Mouse (Mus musculus) limb, embryonic 15.5 days (tissue): ENCODE results near the gene Rab8b. TPM values are rescaled to one million over a fixed set of nuclear protein-coding genes. Genes with fewer than 3 reads are reported as not detected.
A peak's percentile ranks its signal among the peaks of the same experiment; 100 is the strongest.

ENCODE experiments used
- ATAC-seq: fragments of 200-750 bp; cut with Nextera tagmentation; 2 replicates; pipeline ENCODE4 v1.8.0; 2017; ENCODE audit warnings: low read depth, moderate TSS enrichment; ENCODE audit not compliant: insufficient number of reproducible peaks, low FRiP score, low TSS enrichment
- H3K27ac ChIP-seq: fragments of 300-500 bp; sonication (generic); 2 replicates; pipeline ENCODE4 v1.5.1; 2015; ENCODE audit warnings: moderate library complexity, mild to moderate bottlenecking, inconsistent platforms
- H3K27me3 ChIP-seq: fragments of 300-500 bp; sonication (generic); 2 replicates; pipeline ENCODE4 v1.6.1; 2015; ENCODE audit warnings: inconsistent platforms
- H3K36me3 ChIP-seq: fragments of 300-500 bp; sonication (generic); 2 replicates; pipeline ENCODE4 v1.6.1; 2015; ENCODE audit warnings: inconsistent platforms
- H3K4me1 ChIP-seq: fragments of 300-500 bp; sonication (generic); 2 replicates; pipeline ENCODE4 v1.6.1; 2015; ENCODE audit warnings: inconsistent platforms
- H3K4me2 ChIP-seq: fragments of 300-500 bp; sonication (generic); 2 replicates; pipeline ENCODE4 v1.6.1; 2015; ENCODE audit warnings: mild to moderate bottlenecking, inconsistent platforms
- H3K4me3 ChIP-seq: fragments of 300-500 bp; sonication (generic); 2 replicates; pipeline ENCODE4 v1.5.1; 2015; ENCODE audit warnings: mild to moderate bottlenecking, inconsistent platforms
- H3K9ac ChIP-seq: fragments of 300-500 bp; sonication (generic); 2 replicates; pipeline ENCODE4 v1.6.1; 2015; ENCODE audit warnings: inconsistent platforms
- H3K9me3 ChIP-seq: fragments of 300-500 bp; sonication (generic); 2 replicates; pipeline ENCODE4 v1.6.1; 2016; ENCODE audit warnings: inconsistent platforms
- WGBS: fragments of 180-500 bp; shearing (Covaris S2); methylation state at CpG from one replicate; pipeline ENCODE4 v1.1.7; 2015; 5-methylcytosine and 5-hydroxymethylcytosine counted together
- polyA plus RNA-seq: library from polyadenylated mRNA; unstranded; fragments of >200 nt; fragmentation: Nextera tagmentation; extraction: Ambion mirVana; gene quantifications from 2 replicates; pipeline ENCODE4 v1.2.1, GENCODE M21; 2015

The Rab8b gene
- polyA plus RNA-seq, 1 experiment from 2014 or later, result 27.3 TPM

DNA sequence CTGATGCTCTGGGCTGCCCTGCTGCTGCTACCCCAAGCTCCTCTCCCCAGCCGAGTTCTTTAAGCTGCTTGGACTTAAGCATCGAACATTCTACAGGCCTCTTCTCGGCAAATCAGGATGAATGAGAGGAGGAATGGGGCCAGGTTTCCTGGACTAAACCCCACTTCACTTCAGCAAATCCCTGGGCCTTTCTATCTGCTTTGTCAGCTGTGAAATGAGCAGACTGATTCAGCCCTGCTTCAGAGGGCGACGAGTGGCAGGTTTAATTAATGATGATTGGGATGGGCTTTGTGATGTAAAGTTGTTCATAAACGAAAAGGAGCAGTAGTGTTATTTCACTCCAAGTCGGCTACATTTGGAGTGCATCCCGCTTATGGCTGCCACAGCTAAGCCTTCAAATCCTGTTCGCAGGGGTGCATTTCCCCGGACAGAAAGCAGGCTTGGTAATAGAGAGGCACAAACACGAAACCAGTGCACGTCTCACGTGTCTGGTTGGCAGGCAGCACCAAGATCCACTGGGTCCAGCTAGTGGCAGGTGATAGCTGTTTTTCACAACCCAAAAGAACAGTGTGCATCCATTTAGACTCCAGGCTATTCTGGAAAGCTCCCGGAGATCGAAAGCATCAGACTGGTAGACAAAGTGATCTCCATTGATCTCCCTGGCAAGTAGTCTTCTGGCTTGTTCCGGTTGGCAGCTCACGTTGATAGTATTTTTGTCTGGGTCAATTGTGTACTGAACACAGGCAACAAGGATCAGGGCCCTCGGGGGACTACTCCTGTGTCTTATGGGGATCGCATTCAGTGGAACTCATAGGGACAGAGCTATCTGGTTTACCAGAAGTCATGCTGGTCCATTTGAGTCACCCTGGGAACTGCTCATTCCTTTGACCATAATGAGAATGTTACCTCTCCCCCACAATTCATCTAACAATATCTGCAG, 14.7 kb upstream of the Rab8b start:
- H3K9ac ChIP-seq, result no peak overlapping the region
- H3K4me2 ChIP-seq, result no peak overlapping the region
- no peaks in the 10 kb centered on the region for H3K9me3 ChIP-seq
- H3K27ac ChIP-seq, result no peak overlapping the region
- H3K4me1 ChIP-seq, result no peaks in the 10 kb centered on the region
- H3K27me3 ChIP-seq, result no peaks in the 10 kb centered on the region
- no peak overlapping the region for H3K4me3 ChIP-seq
- 73% methylated on average over 19 of the region's 19 CpGs for WGBS
- no peak for ATAC-seq
- no peaks in the 10 kb centered on the region for H3K36me3 ChIP-seq

DNA sequence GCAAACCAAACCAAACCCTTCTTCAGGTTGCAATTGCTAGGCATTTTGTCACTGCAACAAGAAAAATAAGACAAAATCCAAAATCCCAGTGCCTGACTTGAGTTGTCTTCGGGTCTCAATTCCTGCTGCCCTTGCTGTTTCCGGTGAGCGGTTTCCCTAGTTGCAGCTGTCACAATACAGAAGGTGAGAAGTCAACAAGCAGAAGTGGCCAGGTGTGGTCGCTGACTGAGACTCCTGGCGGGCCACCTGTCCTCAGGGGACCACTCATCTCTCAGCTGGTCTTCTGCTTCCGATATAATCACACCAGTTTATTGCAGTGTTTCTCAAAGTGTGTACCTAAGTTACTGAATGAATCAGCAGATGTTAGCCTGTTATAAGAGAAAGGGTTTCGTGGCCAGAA, 10.9 kb upstream of the Rab8b start:
- WGBS, result 54% methylated on average over 7 of the region's 7 CpGs
- no peaks in the 10 kb centered on the region for H3K36me3 ChIP-seq

DNA sequence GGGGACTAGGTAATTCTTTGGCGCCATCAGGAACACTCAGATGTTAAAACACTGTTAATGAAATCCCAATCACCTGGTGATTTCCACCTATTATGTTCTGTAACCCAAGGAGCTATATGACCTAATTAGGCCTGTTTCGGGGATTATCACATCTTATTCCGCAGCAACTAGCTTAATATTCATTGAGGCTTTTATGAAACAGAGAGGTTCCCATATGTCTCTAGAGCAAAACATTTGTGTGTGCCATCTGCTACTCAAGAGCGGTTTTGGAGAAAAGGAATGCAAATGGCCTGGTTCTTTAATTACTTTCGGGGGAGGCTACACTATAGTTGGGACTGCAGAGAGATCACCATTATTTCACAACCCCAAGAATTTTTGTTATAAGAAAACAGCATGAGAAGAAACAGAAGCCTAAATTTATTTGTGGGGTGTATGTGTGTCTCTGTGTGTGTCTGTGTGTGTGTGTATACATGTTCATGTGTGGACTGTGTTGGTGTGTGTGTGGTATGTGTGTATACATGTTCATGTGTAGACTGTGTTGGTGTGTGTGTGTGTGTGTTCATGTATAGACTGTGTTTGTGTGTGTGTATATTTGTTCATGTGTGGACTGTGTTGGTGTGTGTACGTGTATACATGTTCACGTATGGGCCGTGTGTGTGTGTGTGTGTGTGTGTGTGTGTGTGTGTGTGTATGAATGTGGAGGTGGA, 8.4 kb upstream of the Rab8b start:
- no peaks in the 10 kb centered on the region for H3K27me3 ChIP-seq
- no peaks in the 10 kb centered on the region for H3K4me1 ChIP-seq
- H3K4me2 ChIP-seq, result no peak overlapping the region
- WGBS, result 73% methylated on average over 8 of the region's 8 CpGs
- H3K27ac ChIP-seq, result no peak overlapping the region
- no peak overlapping the region for H3K9ac ChIP-seq
- H3K9me3 ChIP-seq, result no peaks in the 10 kb centered on the region
- ATAC-seq, result no peak; the same call in 1 of the 2 replicates
- H3K4me3 ChIP-seq, result no peak overlapping the region
- no peaks in the 10 kb centered on the region for H3K36me3 ChIP-seq

More for the DNA sequence above, 10.9 kb upstream of the Rab8b start:
- Histone ChIP-seq H3K4me3 (no peak overlapping the region), H3K4me1 (no peaks in the 10 kb centered on the region), H3K27me3 (no peaks in the 10 kb centered on the region), H3K9me3 (no peaks in the 10 kb centered on the region), H3K9ac (no peak overlapping the region), H3K27ac (no peak overlapping the region), H3K4me2 (no peak overlapping the region)
- no peak for ATAC-seq

DNA sequence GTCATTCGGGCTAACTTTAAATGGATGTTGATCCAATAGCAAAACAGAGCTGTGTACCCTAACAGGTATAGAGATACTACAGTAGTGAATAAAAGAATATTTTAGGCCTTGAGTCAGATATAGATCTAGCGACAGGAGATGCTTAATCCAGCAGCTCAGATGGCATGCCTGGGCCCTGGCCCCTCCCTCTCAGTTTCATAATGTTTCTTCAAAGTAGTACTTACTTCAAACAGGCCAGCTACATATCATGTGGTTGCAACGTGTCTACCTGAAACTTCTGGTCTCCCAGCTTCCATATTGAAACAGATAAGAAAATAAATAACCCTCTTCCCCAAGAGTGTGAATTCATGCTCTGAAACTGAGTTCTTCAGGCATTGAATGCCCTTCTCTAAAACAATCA, 6.4 kb upstream of the Rab8b start:
- Histone ChIP-seq H3K27ac (no peak overlapping the region), H3K4me2 (no peak overlapping the region), H3K27me3 (no peaks in the 10 kb centered on the region), H3K9me3 (no peaks in the 10 kb centered on the region), H3K4me1 (no peaks in the 10 kb centered on the region), H3K4me3 (no peak overlapping the region), H3K36me3 (no peaks in the 10 kb centered on the region), H3K9ac (no peak overlapping the region)
- WGBS, result 69% methylated on average over 3 of the region's 3 CpGs
- ATAC-seq, result no peak

DNA sequence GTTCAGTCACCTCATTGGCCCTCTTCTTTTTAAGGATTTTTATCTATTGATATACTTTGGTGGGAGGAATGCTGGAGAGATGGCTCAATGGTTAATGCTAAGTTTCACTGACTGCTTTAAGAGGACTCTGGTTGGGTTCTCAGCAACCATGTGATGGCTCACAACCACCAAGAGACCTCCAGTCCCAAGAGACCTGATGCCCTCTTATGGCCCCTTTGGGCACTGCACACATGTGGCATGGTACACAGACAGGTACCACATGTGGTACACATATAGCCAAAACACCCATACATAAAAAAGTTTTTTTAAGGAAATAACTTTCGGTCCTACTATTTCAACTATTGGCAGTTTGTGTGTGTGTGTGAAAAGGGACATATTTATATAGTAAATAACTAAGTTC, 2.6 kb upstream of the Rab8b start:
- Histone ChIP-seq H3K36me3 (no peaks in the 10 kb centered on the region), H3K4me1 (peaks cover 8% of the 10 kb centered on the region; the same call in 1 of the 2 replicates), H3K4me3 (no peak overlapping the region), H3K27ac (no peak overlapping the region), H3K9ac (no peak overlapping the region), H3K27me3 (no peaks in the 10 kb centered on the region), H3K4me2 (no peak overlapping the region), H3K9me3 (no peaks in the 10 kb centered on the region)
- ATAC-seq, result no peak
- WGBS, result 97% methylated on average over 1 of the region's 1 CpGs

DNA sequence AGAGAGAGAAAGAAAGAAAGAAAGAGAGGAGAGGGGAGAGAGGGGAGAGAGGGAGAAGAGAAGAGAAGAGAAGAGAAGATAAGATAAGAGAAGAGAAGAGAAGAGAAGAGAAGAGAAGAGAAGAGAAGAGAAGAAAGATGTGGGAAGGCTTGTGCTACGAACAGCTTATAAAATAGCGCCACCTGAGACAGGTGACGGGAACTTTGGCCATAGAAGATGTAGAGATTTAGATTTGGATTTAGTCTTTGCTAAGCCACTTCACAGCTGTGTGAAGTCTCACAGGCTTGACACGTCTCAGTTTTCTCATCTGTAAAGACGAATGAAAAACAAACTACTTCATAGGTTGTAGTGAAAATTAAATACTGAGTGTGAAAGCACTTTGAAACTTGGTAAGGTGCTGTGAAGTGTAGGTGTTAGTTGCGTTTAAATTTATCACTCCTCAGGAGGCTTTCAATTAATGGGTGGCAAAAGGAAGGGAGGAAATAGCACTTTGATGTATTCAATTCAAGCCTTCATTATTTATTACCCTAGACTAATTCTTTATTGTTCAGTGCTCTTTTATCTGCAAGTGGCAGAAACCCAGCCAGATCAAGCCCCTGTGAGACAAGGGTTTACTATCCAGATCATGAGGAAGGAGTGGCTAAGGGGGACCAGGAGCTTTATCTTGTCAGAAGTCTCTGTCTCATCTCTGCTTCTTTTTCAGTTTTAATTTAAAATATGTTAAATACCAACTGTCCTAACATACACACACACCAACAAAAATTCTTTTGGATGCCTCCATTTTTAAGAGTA, 1.2 kb upstream of the Rab8b start:
- Histone ChIP-seq H3K4me1 (peaks cover 10% of the 10 kb centered on the region; the same call in 1 of the 2 replicates), H3K4me2 (peak overlapping the region; percentile 66), H3K9me3 (no peaks in the 10 kb centered on the region), H3K27me3 (no peaks in the 10 kb centered on the region), H3K4me3 (peak overlapping the region; percentile 77), H3K27ac (no peak overlapping the region), H3K36me3 (no peaks in the 10 kb centered on the region), H3K9ac (no peak overlapping the region)
- ATAC-seq, result no peak
- 3% methylated on average over 6 of the region's 6 CpGs for WGBS

DNA sequence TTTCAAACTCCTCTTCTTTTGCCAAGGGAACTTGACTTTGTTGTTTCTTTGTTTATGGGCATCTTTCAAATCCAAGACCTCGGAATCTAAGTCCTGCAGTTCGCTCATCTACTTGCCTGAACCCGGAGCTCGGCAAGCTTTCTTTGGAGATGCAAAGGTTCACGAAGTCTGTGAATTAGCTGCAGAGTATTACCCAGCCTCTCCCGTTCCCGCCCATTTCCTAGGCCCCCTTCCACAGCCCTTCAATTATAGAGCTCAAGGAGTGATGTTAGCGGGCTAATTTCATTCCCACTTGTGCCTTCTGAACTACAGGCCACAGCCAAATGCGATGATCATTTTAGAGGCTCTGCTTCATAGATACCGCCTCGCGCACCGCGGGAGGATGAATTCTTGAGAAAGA, 494 bp upstream of the Rab8b start:
- Histone ChIP-seq H3K36me3 (no peaks in the 10 kb centered on the region), H3K27me3 (no peaks in the 10 kb centered on the region), H3K4me3 (peak overlapping the region; percentile 77), H3K27ac (peak overlapping the region; percentile 87), H3K4me2 (peak overlapping the region; percentile 66), H3K4me1 (peaks cover 10% of the 10 kb centered on the region; the same call in 1 of the 2 replicates), H3K9me3 (no peaks in the 10 kb centered on the region), H3K9ac (0 out of 2 replicates have a peak overlapping the region, but pooled peaks have one; percentile 26)
- 0% methylated on average over 14 of the region's 14 CpGs for WGBS
- peak; percentile 55; the same call in 1 of the 2 replicates for ATAC-seq

GRCm38 (mm10) chr9:66918672-66919330, 686 bp downstream of the Rab8b start:
- H3K9ac ChIP-seq, result peak overlapping the region; percentile 75
- 2% methylated on average over 27 of the region's 27 CpGs for WGBS
- no peaks in the 10 kb centered on the region for H3K9me3 ChIP-seq
- H3K27me3 ChIP-seq, result no peaks in the 10 kb centered on the region
- peak overlapping the region; percentile 88 for H3K27ac ChIP-seq
- H3K36me3 ChIP-seq, result no peaks in the 10 kb centered on the region
- peak overlapping the region; percentile 82 for H3K4me2 ChIP-seq
- peaks cover 10% of the 10 kb centered on the region; the same call in 1 of the 2 replicates for H3K4me1 ChIP-seq
- no peak for ATAC-seq
- peak overlapping the region; percentile 77 for H3K4me3 ChIP-seq

DNA sequence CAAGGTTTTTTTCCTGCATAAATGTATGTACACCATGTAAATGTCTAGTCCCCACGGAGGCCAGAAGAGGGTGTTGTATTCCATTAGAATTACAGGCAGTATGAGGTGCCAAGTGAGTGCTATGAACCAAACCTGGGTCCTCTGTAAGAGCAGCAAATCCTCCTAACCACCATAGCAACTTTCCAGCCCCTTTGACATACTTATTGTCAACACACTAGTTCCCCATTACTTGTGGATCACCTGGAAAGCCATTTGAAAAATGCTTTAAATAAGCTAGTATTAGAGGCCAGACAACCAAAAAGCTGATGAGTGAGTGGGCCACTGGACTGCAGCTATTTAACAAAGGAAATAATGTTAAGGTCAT, 1.6 kb downstream of the Rab8b start:
- no peak overlapping the region for H3K9ac ChIP-seq
- no peaks in the 10 kb centered on the region for H3K27me3 ChIP-seq
- H3K36me3 ChIP-seq, result no peaks in the 10 kb centered on the region
- WGBS, result 72% methylated on average over 1 of the region's 1 CpGs
- peaks cover 10% of the 10 kb centered on the region; the same call in 1 of the 2 replicates for H3K4me1 ChIP-seq
- H3K4me2 ChIP-seq, result no peak overlapping the region
- ATAC-seq, result no peak
- H3K9me3 ChIP-seq, result no peaks in the 10 kb centered on the region
- H3K4me3 ChIP-seq, result peak overlapping the region; percentile 77
- no peak overlapping the region for H3K27ac ChIP-seq

DNA sequence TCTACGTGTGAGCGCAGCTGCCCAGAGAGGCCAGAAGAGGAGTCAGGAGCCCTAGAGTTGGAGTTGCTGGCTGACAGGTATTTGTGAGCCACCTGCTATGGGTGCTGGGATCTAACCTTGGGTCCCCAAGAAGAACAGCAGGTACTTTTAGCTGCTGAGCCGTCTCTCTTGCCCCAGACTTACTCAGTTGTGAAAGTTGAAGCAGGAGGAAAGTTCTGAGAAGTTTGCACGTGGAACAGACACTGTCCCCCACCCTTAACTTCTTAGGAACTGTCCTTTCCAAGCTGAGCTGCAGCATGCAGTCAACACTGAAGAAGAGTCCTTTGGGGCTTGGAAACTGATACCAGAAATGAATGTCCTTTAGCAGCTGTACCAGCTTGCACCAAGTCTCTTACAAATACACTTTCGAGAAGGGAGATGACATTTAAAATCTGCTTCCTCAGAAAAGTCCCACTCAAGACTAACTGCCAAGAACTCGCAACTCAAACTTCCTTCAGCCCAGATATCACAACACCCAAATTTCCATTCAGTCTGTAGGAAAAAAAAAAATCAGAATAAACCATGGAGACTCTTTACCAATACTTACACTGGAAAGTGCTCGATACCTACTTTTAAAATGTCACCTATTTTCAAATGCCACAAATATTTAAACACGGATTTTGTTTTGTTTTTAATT, 2.1 kb downstream of the Rab8b start:
- no peaks in the 10 kb centered on the region for H3K9me3 ChIP-seq

More for the DNA sequence above, 2.1 kb downstream of the Rab8b start:
- Histone ChIP-seq H3K4me2 (no peak overlapping the region), H3K9ac (no peak overlapping the region), H3K4me1 (peaks cover 10% of the 10 kb centered on the region; the same call in 1 of the 2 replicates), H3K27me3 (no peaks in the 10 kb centered on the region), H3K36me3 (no peaks in the 10 kb centered on the region), H3K4me3 (no peak overlapping the region), H3K27ac (no peak overlapping the region)
- no peak for ATAC-seq
- WGBS, result 81% methylated on average over 8 of the region's 8 CpGs
